Mouse (Mus musculus): ENCODE results near the gene Casz1. TPM values are rescaled to one million over a fixed set of nuclear protein-coding genes. Genes with fewer than 3 reads are reported as not detected.

Gene Casz1
- total RNA-seq, 1 experiment = 4.0 TPM

GRCm38 (mm10) chr4:148940674-148941211 is 136.5 kb downstream of the Casz1 start:
- H3K36me3 ChIP-seq (ENCODE audit: control insufficient read depth, insufficient read depth, low read length, poor library complexity, severe bottlenecking) = peaks cover 18% of the 10 kb centered on the region; the same call in 1 of the 2 replicates
- no peak overlapping the region for H3K27ac ChIP-seq (ENCODE audit: insufficient read depth, low read depth, low read length, poor library complexity, severe bottlenecking)
- no peaks in the 10 kb centered on the region for H3K9me3 ChIP-seq (ENCODE audit: control insufficient read depth, insufficient read depth, low read depth, low read length)
- no peak overlapping the region for H3K4me3 ChIP-seq (ENCODE audit: insufficient read depth in 1 of 2, low read depth in 1 of 2, low read length in 2 of 2, poor library complexity in 1 of 2, severe bottlenecking in 1 of 2)
- no peak for DNase-seq (ENCODE audit: low read depth, low spot score)
- TF ChIP-seq MAFK (IDR thresholded peaks at IDR 0.05; ENCODE audit: insufficient read depth, low read depth, low read length) (peak; percentile 53; the same call in 1 of the 2 replicates), ZC3H11A (IDR thresholded peaks at IDR 0.05; ENCODE audit: borderline replicate concordance, low read depth, low read length) (no peak)
- in situ Hi-C loops (cut with MboI; ENCODE audit: low sequenced_read_pairs in 2 of 2, unreplicated experiment in 2 of 2) = no loop called here
- H3K9ac ChIP-seq (ENCODE audit: insufficient read depth, low read depth, low read length, poor library complexity, severe bottlenecking) = no peak overlapping the region
- peaks cover 0 to 9% of the 10 kb centered on the region in 2 experiments; a peak in 1 of 4 replicates for H3K4me1 ChIP-seq (ENCODE audit: control insufficient read depth in 2 of 2, insufficient read depth in 2 of 2, low read length in 2 of 2, poor library complexity in 1 of 2)

DNA sequence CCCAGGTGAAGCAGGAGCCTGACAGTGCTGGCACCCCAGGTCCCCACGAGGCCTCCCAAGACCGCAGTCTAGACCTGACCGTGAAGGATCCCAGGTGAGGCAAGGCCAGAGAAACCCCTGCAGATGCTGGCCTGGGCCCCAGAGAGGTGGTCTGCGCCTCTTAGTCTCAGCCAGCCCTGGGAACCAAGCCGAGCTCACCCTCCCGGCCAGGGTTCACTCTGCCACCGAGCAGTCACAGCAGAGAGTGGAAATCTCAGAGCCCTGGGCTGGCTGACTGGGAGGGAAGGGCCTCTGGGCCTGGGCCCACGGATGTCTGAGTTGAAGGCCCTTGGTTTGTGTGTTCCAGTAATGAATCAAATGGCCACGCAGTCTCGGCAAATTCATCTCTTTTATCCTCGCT is 137.1 kb downstream of the Casz1 start:
- H3K36me3 ChIP-seq (ENCODE audit: control insufficient read depth, insufficient read depth, low read length, poor library complexity, severe bottlenecking) = peaks cover 15% of the 10 kb centered on the region; the same call in 1 of the 2 replicates
- H3K27ac ChIP-seq (ENCODE audit: insufficient read depth, low read depth, low read length, poor library complexity, severe bottlenecking) = no peak overlapping the region
- no peak for DNase-seq (ENCODE audit: low read depth, low spot score)
- H3K4me3 ChIP-seq (ENCODE audit: insufficient read depth in 1 of 2, low read depth in 1 of 2, low read length in 2 of 2, poor library complexity in 1 of 2, severe bottlenecking in 1 of 2) = no peak overlapping the region
- TF ChIP-seq ZC3H11A (IDR thresholded peaks at IDR 0.05; ENCODE audit: borderline replicate concordance, low read depth, low read length) = no peak
- no peak for TF ChIP-seq CHD2 (IDR thresholded peaks at IDR 0.05; ENCODE audit: low read depth, low read length)
- no peaks in the 10 kb centered on the region for H3K9me3 ChIP-seq (ENCODE audit: control insufficient read depth, insufficient read depth, low read depth, low read length)
- in situ Hi-C loops (cut with MboI; ENCODE audit: low sequenced_read_pairs in 2 of 2, unreplicated experiment in 2 of 2) = no loop called here
- H3K4me1 ChIP-seq (ENCODE audit: control insufficient read depth in 2 of 2, insufficient read depth in 2 of 2, low read length in 2 of 2, poor library complexity in 1 of 2) = peaks cover 1 to 9% of the 10 kb centered on the region in 2 experiments; a peak in 2 of 4 replicates
- no peak overlapping the region for H3K9ac ChIP-seq (ENCODE audit: insufficient read depth, low read depth, low read length, poor library complexity, severe bottlenecking)

DNA sequence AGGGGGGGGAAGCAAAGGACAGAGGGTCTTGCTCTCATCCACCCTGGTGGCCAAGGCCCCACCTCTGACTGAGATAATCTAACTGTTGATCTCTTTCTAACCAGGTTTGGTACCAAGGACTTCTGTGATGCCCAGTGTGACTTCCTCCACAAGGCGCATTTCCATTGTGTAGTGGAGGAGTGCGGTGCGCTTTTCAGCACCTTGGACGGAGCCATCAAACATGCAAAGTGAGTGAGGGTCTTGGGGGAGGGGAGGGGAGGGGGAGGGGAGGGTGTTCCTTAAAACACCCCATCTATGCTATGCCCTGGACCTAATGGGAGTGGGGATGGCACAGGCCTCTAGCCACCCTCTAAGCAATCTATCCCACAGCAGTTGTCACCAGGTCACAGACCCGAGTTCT is 138.9 kb downstream of the Casz1 start:
- no peak overlapping the region for H3K27ac ChIP-seq (ENCODE audit: insufficient read depth, low read depth, low read length, poor library complexity, severe bottlenecking)
- H3K36me3 ChIP-seq (ENCODE audit: control insufficient read depth, insufficient read depth, low read length, poor library complexity, severe bottlenecking) = peaks cover 10% of the 10 kb centered on the region; the same call in 1 of the 2 replicates
- no peaks in the 10 kb centered on the region for H3K9me3 ChIP-seq (ENCODE audit: control insufficient read depth, insufficient read depth, low read depth, low read length)
- H3K9ac ChIP-seq (ENCODE audit: insufficient read depth, low read depth, low read length, poor library complexity, severe bottlenecking) = no peak overlapping the region
- no peak for DNase-seq (ENCODE audit: low read depth, low spot score)
- no peak for TF ChIP-seq CHD2 (IDR thresholded peaks at IDR 0.05; ENCODE audit: low read depth, low read length)
- TF ChIP-seq HCFC1 (IDR thresholded peaks at IDR 0.05; ENCODE audit: borderline replicate concordance, insufficient read depth, low read length) = no peak
- no peak for TF ChIP-seq MAFK (IDR thresholded peaks at IDR 0.05; ENCODE audit: insufficient read depth, low read depth, low read length)
- no peak for TF ChIP-seq ZC3H11A (IDR thresholded peaks at IDR 0.05; ENCODE audit: borderline replicate concordance, low read depth, low read length)
- no peak for TF ChIP-seq ZNF384 (IDR thresholded peaks at IDR 0.05; ENCODE audit: low read depth, low read length)
- in situ Hi-C loops (cut with MboI; ENCODE audit: low sequenced_read_pairs in 2 of 2, unreplicated experiment in 2 of 2) = no loop called here
- H3K4me3 ChIP-seq (ENCODE audit: insufficient read depth in 1 of 2, low read depth in 1 of 2, low read length in 2 of 2, poor library complexity in 1 of 2, severe bottlenecking in 1 of 2) = no peak overlapping the region
- peaks cover 5 to 11% of the 10 kb centered on the region in 2 experiments; a peak in 2 of 4 replicates for H3K4me1 ChIP-seq (ENCODE audit: control insufficient read depth in 2 of 2, insufficient read depth in 2 of 2, low read length in 2 of 2, poor library complexity in 1 of 2)

- TF ChIP-seq CHD2 (IDR thresholded peaks at IDR 0.05; ENCODE audit: low read depth, low read length) = 0 out of 2 replicates have a peak, but pooled peaks have one; percentile 28
- TF ChIP-seq ZC3H11A (IDR thresholded peaks at IDR 0.05; ENCODE audit: borderline replicate concordance, low read depth, low read length) = no peak
- TF ChIP-seq ZNF384 (IDR thresholded peaks at IDR 0.05; ENCODE audit: low read depth, low read length) = no peak
- TF ChIP-seq MAFK (IDR thresholded peaks at IDR 0.05; ENCODE audit: insufficient read depth, low read depth, low read length) = no peak
- peak; percentile 97 for TF ChIP-seq HCFC1 (IDR thresholded peaks at IDR 0.05; ENCODE audit: borderline replicate concordance, insufficient read depth, low read length)
- DNase-seq (ENCODE audit: low read depth, low spot score) = peak; percentile 52
- Histone ChIP-seq H3K9me3 (ENCODE audit: control insufficient read depth, insufficient read depth, low read depth, low read length) (no peaks in the 10 kb centered on the region), H3K9ac (ENCODE audit: insufficient read depth, low read depth, low read length, poor library complexity, severe bottlenecking) (peak overlapping the region; percentile 12; the same call in 1 of the 2 replicates), H3K36me3 (ENCODE audit: control insufficient read depth, insufficient read depth, low read length, poor library complexity, severe bottlenecking) (no peaks in the 10 kb centered on the region; the same call in 1 of the 2 replicates), H3K4me1 (ENCODE audit: control insufficient read depth in 2 of 2, insufficient read depth in 2 of 2, low read length in 2 of 2, poor library complexity in 1 of 2) (peaks cover 5 to 13% of the 10 kb centered on the region in 2 experiments; a peak in 2 of 4 replicates), H3K27ac (ENCODE audit: insufficient read depth, low read depth, low read length, poor library complexity, severe bottlenecking) (no peak overlapping the region), H3K4me3 (ENCODE audit: insufficient read depth in 1 of 2, low read depth in 1 of 2, low read length in 2 of 2, poor library complexity in 1 of 2, severe bottlenecking in 1 of 2) (peak overlapping the region; percentile 42 to 57)
- in situ Hi-C loops (cut with MboI; ENCODE audit: low sequenced_read_pairs in 2 of 2, unreplicated experiment in 2 of 2) = no loop called here
Measured at GRCm38 (mm10) chr4:148945476-148945881, 141.2 kb downstream of the Casz1 start.

- Histone ChIP-seq H3K36me3 (ENCODE audit: control insufficient read depth, insufficient read depth, low read length, poor library complexity, severe bottlenecking) (no peaks in the 10 kb centered on the region; the same call in 1 of the 2 replicates), H3K27ac (ENCODE audit: insufficient read depth, low read depth, low read length, poor library complexity, severe bottlenecking) (no peak overlapping the region), H3K9me3 (ENCODE audit: control insufficient read depth, insufficient read depth, low read depth, low read length) (no peaks in the 10 kb centered on the region), H3K4me3 (ENCODE audit: insufficient read depth in 1 of 2, low read depth in 1 of 2, low read length in 2 of 2, poor library complexity in 1 of 2, severe bottlenecking in 1 of 2) (peak overlapping the region; percentile 42 to 57), H3K9ac (ENCODE audit: insufficient read depth, low read depth, low read length, poor library complexity, severe bottlenecking) (peak overlapping the region; percentile 12; the same call in 1 of the 2 replicates), H3K4me1 (ENCODE audit: control insufficient read depth in 2 of 2, insufficient read depth in 2 of 2, low read length in 2 of 2, poor library complexity in 1 of 2) (peaks cover 5 to 11% of the 10 kb centered on the region in 2 experiments; a peak in 2 of 4 replicates)
- DNase-seq (ENCODE audit: low read depth, low spot score) = no peak
- TF ChIP-seq ZC3H11A (IDR thresholded peaks at IDR 0.05; ENCODE audit: borderline replicate concordance, low read depth, low read length) (no peak), HCFC1 (IDR thresholded peaks at IDR 0.05; ENCODE audit: borderline replicate concordance, insufficient read depth, low read length) (no peak), ZNF384 (IDR thresholded peaks at IDR 0.05; ENCODE audit: low read depth, low read length) (no peak)
- in situ Hi-C loops (cut with MboI; ENCODE audit: low sequenced_read_pairs in 2 of 2, unreplicated experiment in 2 of 2) = no loop called here
Measured at GRCm38 (mm10) chr4:148946071-148946470, 141.8 kb downstream of the Casz1 start.

Measured in ES-E14 (cell line).